ENCODE assay signal across 8 mouse cellular contexts in the genomic region with DNA sequence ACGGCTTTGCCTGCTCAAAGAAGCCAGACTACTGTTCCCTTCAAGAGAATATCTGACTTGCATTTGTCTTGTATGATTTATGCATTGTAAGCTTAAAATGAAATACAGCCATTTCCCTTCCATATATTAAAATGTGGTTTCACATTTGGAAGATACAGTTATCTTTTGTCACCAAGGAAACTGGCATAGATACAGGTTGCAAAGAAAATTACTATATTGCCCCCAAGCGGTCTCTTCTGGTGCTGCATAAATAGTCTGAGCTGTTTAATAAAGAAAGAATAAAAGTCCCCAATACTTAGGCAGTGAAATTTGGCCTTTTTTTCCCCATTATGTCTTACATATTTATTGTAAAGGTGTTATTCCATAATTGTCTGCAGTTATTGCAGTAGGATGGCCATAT.
DNase-seq lines count a peak whose midpoint lies in the region; ATAC-seq and TF ChIP-seq lines count a peak whose summit lies in the region.
"Had no signal": no experiment of that assay in that cellular context is flagged by ENCODE, and none has a peak within 500 bp of the region (broad histone marks: within the 10 kb centered on the region; RNA-seq: fewer than 3 reads in every experiment).

No protein-coding gene starts in this region.

- H3K4me1 ChIP-seq in kidney, adult 2 months (ENCODE audit: control insufficient read depth, insufficient read depth, low read length) = no peaks in the 10 kb centered on the region
- no peaks in the 10 kb centered on the region for H3K4me1 ChIP-seq in kidney, embryonic 15.5 days
- H3K4me1 ChIP-seq in E14TG2a.4 (replicated peaks; ENCODE audit: low read depth, low read length) = no peaks in the 10 kb centered on the region
- H3K4me1 ChIP-seq: embryonic facial prominence, embryonic 12.5 days had no signal

- no peak for TF ChIP-seq CTCF in kidney, adult 2 months (conservative IDR thresholded peaks at IDR 0.05; ENCODE audit: insufficient read depth, insufficient read length, low read depth, low read length)
- peak; percentile 58 for TF ChIP-seq CTCF in E14TG2a.4 (conservative IDR thresholded peaks at IDR 0.05; ENCODE audit: low read length)

- 42% methylated on average over 2 of the region's 2 CpGs for WGBS in kidney, adult 2 months
- WGBS in kidney, embryonic 15.5 days = 39% methylated on average over 2 of the region's 2 CpGs

- no peaks in the 10 kb centered on the region for H3K27me3 ChIP-seq in kidney, adult 2 months (replicated peaks; ENCODE audit: control insufficient read depth, insufficient read depth, low read length)
- H3K27me3 ChIP-seq in kidney, embryonic 15.5 days = no peaks in the 10 kb centered on the region
- H3K27me3 ChIP-seq in E14TG2a.4 (ENCODE audit: insufficient read depth, low read length) = no peaks in the 10 kb centered on the region
- no peaks in the 10 kb centered on the region for H3K27me3 ChIP-seq in splenic B cell, adult 2 months (ENCODE audit: control insufficient read depth, insufficient read depth, low read length, poor library complexity, severe bottlenecking)
- H3K27me3 ChIP-seq: embryonic facial prominence, embryonic 12.5 days had no signal

- TF ChIP-seq POLR2A in kidney, adult 2 months (IDR thresholded peaks at IDR 0.05; ENCODE audit: low read depth, low read length) = no peak

- no peaks in the 10 kb centered on the region for H3K36me3 ChIP-seq in kidney, adult 2 months (ENCODE audit: control insufficient read depth, insufficient read depth, low read length)
- peaks cover 12% of the 10 kb centered on the region; the same call in 1 of the 2 replicates for H3K36me3 ChIP-seq in kidney, embryonic 15.5 days
- no peaks in the 10 kb centered on the region for H3K36me3 ChIP-seq in E14TG2a.4 (ENCODE audit: insufficient read depth, low read length)
- H3K36me3 ChIP-seq in splenic B cell, adult 2 months (ENCODE audit: control insufficient read depth, insufficient read depth, low read length, poor library complexity, severe bottlenecking) = no peaks in the 10 kb centered on the region
- H3K36me3 ChIP-seq: embryonic facial prominence, embryonic 12.5 days had no signal

- intact Hi-C loops in left cerebral cortex, postnatal 10 days (cut with DNase I) = no loop called here

- no peak overlapping the region for H3K27ac ChIP-seq in kidney, adult 2 months (ENCODE audit: insufficient read depth, low read depth, low read length)
- H3K27ac ChIP-seq in kidney, embryonic 15.5 days = no peak overlapping the region
- H3K27ac ChIP-seq: embryonic facial prominence, embryonic 12.5 days had no signal

- no peak for ATAC-seq in kidney, embryonic 15.5 days (replicated peaks; ENCODE audit: low FRiP score)

- peak; percentile 47 for DNase-seq in kidney, adult 2 months
- DNase-seq in adipocyte (ENCODE audit: low spot score) = peak; percentile 79
- peak; percentile 31 to 71 for DNase-seq in frontal cortex, postnatal 36 days (ENCODE audit: low spot score in 2 of 2)
- DNase-seq in left cerebral cortex, postnatal 10 days (ENCODE audit: extremely low spot score in 1 of 2, low spot score in 2 of 2) = peak; percentile 30 to 62
- DNase-seq in splenic B cell, adult 2 months (ENCODE audit: low read depth, low spot score) = peak; percentile 18

- H3K4me2 ChIP-seq in kidney, embryonic 15.5 days = no peak overlapping the region
- H3K4me2 ChIP-seq: embryonic facial prominence, embryonic 12.5 days had no signal

- no peak overlapping the region for H3K9ac ChIP-seq in kidney, embryonic 15.5 days
- H3K9ac ChIP-seq: embryonic facial prominence, embryonic 12.5 days had no signal

- no peak overlapping the region for H3K4me3 ChIP-seq in kidney, adult 2 months (ENCODE audit: insufficient read depth, low read depth, low read length)
- no peak overlapping the region for H3K4me3 ChIP-seq in kidney, embryonic 15.5 days (replicated peaks)
- no peak overlapping the region for H3K4me3 ChIP-seq in E14TG2a.4 (replicated peaks; ENCODE audit: low read length)
- H3K4me3 ChIP-seq: embryonic facial prominence, embryonic 12.5 days had no signal

- H3K9me3 ChIP-seq in kidney, embryonic 15.5 days (replicated peaks) = no peaks in the 10 kb centered on the region
- no peaks in the 10 kb centered on the region for H3K9me3 ChIP-seq in E14TG2a.4 (ENCODE audit: low read length)
- H3K9me3 ChIP-seq: embryonic facial prominence, embryonic 12.5 days had no signal

Comparison
In these comparisons a context has a peak if more than half of its experiments do, and no peak if none do; other contexts are left out.
1. DNase-seq: peak in every context shown above with its lines; median percentile 79 in adipocyte; 51 in frontal cortex, postnatal 36 days; 47 in kidney, adult 2 months; 46 in left cerebral cortex, postnatal 10 days; 18 in splenic B cell, adult 2 months.